Mouse (Mus musculus) CH12F3 (cell line): ENCODE data around the gene Zdhhc3.

ENCODE experiments used
- in situ Hi-C: fragments of 300-500 bp; cut with MboI; formaldehyde crosslinking; loops from 2 replicates; pipeline ENCODE4 v1.14.3; 2020; ENCODE audit warnings: low sequenced_read_pairs

Gene Zdhhc3

GRCm38 (mm10) chr9:123024201-123024600, 88.8 kb downstream of the Zdhhc3 start:
- in situ Hi-C loops, result no loop called here

DNA sequence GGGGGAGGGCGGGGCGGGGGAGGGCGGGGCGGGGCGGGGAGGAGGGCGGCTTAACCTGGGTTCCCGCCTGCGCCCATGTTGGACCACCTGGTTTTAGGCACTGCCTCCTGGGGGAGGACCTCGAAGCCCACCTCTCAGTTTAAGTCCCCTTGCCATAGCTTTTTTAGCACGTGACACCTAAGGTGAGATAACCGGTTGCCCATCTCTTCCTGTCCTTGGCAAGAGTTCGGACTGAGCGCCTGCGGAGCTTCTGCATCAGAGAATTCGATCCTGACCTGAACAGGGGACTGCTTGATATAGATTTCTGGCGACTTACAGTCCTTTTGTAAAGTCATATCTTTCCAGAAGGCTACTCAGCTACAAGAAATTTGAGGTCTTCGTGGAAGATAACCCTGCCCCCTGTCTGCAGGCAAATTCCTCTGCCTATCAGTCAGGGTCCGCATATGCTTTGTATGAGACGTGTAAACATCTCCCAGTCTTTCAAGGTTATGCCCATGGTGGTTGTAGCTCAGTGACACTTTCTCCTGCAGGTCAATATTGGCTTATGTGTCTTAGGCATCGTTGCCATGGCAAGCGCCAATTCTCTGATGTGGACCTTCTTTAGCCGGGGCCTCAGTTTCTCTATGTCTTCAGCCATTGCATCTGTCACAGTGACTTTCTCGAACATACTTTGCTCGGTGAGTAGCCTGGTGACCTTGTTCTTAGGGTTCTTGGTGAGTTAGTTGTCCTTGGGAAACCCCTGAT, 91.2 kb downstream of the Zdhhc3 start:
- in situ Hi-C loops, result no loop called here

DNA sequence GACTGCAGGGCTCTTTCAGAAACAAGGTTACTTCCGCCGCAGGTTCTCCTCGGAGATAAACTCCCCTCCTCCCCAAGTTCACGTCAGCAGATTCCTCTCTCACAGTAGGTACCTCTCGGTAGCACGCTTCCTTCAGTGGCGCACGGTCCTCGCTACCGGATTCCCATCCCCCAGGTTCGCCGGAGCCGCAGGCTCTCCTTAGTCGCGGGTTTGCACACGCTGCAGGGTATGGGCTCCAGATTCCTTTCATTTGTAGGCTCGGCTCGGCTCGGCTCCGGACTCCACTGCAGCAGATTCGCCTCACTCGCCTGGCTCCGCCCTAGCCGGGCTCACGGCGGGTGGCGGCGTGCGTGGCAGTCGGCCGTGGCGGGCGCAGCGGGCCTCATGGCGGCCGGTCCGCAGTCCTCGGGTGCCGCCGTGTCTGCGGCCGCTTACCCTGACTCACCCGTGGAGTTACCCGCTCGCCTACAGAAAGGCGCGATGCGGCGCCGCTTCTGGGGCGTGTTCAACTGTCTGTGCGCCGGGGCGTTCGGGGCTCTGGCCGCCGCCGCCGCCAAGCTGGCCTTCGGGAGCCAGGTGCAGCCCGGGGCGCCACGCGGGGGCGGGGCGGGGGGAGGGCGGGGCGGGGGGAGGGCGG, 91.9 kb downstream of the Zdhhc3 start, which contains the start of gene Tmem42:
Gene Tmem42 (plus strand): TSS at position 332 of the 637 bp plus-strand sequence.
- in situ Hi-C loops, result no loop called here
